Mouse (Mus musculus) olfactory bulb, adult 2 months (tissue): ENCODE results near the gene Cacna1c.

ENCODE experiments used
- CTCF ChIP-seq: fragments of 200-500 bp; IDR thresholded peaks from 2 replicates; pipeline ENCODE4 v1.5.1; 2012; ENCODE audit warnings: low read depth, mild to moderate bottlenecking, low read length, moderate library complexity; ENCODE audit not compliant: insufficient read depth
- POLR2A ChIP-seq: fragments of 200-500 bp; IDR thresholded peaks from 2 replicates; pipeline ENCODE4 v1.6.1; 2012; ENCODE audit warnings: mild to moderate bottlenecking, low read depth, low read length, moderate library complexity; ENCODE audit not compliant: insufficient read depth

DNA sequence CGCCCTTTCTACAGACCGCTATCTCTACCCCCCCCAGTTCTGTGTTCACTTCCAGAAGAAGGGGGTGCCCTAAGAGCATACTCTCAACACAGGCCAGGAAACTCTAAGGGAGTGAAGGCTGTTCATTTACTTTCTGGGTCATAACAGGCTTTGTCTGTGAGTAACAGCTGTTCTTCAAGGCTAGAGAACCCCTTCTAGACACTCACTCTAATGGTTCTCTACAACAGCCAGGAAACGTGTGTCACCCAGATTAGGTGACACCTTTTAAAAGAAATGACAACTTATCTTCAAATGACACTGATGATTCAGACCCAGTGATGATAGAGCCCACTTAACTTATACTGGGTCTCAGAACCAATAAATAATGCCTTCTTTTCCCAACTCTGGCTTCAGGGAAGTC is 461.1 kb downstream of the Cacna1c start:
- TF ChIP-seq POLR2A, result no peak
- TF ChIP-seq CTCF, result no peak
